Mouse (Mus musculus): ENCODE measurements around the gene Ugt1a6a.
"Not testable (repeated sequence)": the region's sequence is repeated elsewhere in the genome, so short reads cannot be mapped to it uniquely, and the experiment has no call there.

Ugt1a6a gene

DNA sequence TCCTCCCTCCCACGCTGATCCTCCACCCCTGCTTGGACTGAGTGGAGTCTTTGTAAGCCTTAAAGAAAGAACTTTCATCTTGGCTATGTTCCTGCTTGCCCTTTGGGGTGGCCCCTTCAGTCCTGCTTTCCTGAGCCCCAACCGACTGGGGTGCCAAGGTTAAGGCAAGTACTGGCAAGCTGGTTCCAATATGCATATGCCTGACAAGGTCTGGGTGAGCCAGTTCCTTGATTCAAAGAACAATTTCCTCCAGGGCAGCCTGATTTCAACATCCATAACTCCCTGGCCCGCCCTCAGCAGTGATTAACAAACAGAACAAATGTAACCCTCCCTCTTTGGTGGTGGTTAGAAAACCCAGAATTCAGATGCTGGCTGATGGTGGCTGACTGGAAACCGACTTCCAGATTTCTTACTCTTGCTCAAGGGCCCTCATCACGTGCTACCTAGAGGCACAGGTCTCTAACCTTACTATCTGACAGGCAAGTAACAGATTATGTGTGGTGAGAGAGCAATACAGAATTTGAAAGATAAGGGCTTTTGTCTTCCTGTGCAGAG is at the start of gene Ugt1a6a:
Ugt1a6a (plus strand) TSS at position 353 of the 555 bp plus-strand sequence.
- not testable (repeated sequence) for DNase-seq (ENCODE audit: low spot score in 2 of 2)

DNA sequence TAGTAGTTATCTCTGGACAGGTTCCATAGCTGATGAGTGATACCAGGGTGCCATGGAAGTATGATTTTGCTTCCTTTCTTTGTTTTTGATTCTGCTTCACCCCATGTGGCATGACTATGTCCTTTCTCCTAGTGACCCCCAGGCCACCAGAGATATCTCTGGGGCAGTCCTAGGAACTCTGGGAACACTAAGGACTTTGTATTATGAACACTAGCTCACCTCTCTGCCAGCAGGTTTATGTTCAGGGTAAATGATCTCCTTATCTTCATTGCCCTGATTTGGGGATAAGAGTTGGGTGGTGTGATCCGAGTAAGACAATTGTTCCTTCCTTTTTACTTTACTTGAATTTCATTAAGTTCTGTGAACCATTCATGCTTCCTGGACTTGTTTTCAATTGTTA is 48.5 kb upstream of the Ugt1a6a start:
- DNase-seq (ENCODE audit: low spot score in 2 of 2) = no peak

DNA sequence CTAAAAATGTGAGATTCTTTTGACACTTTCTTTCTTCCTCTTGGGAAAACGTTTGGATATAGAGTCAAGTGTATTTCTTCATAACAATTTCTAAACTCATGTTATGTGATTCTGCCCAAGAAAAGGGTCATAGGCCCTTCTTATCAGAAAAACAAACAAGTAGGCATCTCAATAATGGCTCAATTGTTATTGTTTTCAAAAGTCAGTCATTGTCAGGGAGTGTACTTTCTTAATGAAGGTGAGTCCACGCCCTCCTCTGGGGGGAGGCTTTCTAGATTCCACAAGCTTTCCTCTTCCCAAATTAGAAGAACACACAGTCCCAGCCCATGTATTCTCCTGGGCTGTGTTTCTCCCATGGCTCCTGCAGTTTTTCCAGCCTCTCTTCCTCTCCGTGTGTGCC is 47.1 kb upstream of the Ugt1a6a start, which contains the start of gene Ugt1a8:
Ugt1a8 (plus strand) TSS at position 301 of the 400 bp plus-strand sequence.
- no peak for DNase-seq (ENCODE audit: low spot score in 2 of 2)

DNA sequence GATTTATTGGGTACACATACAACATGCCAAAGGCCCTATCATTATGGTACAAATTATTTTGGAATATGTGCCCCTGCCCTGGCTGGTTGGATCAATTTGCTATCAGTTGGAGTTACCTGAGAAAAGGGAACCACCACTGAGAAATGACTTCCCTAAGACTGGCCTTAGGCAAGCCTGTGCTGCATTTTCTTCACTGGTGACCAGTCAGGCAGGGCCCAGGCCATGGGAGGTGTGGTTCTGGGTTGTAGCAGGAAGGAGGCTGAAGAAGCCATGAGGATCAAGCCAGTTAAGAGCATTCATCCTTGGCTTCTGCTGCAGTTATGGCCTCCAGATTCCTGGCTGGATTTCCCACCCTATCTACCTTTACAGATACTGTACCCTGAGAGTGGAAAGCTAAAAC is 42.3 kb upstream of the Ugt1a6a start:
- DNase-seq (ENCODE audit: low spot score in 2 of 2) = no peak

DNA sequence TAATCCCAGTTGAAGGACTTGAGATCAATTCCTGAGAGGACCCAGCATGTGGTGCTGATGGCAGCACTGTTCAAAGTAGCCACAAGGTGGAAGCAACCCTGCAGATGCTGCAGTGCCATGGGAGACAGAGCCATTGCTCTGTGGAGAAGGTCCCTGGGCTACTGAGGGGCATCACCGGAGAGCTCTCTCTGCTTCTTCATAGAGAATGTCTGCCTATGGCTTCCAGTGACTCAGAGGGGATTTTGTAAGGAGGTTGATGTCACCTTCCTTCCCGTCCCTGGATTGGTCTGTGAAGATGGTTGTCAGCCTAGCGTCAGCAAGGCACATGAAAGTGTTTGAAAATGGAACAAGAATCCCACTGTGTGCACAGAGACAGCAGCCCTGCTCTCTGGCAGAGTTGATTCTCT is 40.3 kb upstream of the Ugt1a6a start:
- DNase-seq (ENCODE audit: low spot score in 2 of 2) = not testable (repeated sequence)

DNA sequence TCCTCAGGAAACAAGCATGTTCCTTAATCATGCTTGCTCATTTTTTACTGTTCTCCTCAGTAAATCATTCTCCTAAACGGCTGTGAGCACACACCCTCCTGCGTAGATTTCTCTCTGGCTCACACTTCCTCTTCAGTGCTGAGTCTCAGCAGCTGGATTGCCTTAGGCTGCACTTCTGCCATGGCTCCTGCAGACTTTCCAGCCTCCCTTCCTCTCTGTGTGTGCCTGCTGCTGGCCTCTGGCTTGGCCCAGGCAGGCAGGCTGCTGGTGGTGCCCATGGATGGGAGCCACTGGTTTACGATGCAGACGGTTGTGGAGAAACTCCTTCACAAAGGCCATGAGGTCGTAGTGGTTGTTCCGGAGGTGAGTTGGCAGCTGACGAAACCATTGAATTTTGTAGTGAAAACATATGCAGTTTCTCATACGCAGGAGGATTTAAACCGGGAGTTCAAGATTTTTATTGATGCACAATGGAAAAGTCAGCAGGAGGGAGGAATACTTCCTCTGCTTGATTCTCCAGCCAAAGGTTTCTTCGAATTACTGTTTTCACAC is 39.6 kb upstream of the Ugt1a6a start, which contains the start of gene Ugt1a7c:
Ugt1a7c (plus strand) TSS at position 122 of the 552 bp plus-strand sequence.
- DNase-seq (ENCODE audit: low spot score in 2 of 2) = no peak

DNA sequence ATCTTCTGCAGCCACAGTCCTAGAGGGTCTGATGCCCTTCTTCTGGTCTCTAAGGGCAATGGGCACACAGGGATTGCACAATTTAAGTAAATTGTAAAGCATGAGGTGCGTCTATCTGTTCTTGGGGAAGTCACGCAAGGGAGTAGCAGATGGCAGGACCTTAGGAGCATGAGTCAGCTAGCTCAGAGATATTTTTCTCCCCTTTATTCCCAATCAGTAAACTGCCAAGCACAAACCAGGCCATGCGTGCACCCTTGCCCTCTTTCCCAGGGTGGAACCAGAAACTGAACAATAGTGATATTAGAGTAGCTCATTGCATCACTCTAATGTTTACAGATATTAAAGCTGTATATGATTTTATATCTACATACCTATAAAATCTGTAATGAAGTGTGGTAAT is 36.1 kb upstream of the Ugt1a6a start:
- not testable (repeated sequence) for DNase-seq (ENCODE audit: low spot score in 2 of 2)

DNA sequence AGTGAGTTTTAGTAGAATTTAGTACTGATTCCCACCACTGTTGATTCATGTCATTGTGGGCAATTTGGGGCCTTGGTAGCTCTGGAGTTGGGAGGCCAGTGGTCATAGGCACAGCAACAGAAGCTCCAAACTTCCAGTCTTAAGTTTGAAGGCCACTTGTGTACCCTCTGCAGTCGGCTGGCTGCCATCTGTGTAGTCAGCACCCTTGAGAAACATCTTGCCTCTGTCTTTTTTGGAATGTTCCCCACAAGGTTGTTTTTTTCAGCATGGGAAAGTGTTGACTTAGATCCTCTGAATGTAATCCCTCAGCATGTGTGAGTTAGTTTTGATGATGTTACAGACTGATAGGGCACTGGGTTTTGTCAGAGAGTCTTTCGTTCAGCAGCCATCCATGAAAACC is 34.9 kb upstream of the Ugt1a6a start:
- DNase-seq (ENCODE audit: low spot score in 2 of 2) = not testable (repeated sequence)

DNA sequence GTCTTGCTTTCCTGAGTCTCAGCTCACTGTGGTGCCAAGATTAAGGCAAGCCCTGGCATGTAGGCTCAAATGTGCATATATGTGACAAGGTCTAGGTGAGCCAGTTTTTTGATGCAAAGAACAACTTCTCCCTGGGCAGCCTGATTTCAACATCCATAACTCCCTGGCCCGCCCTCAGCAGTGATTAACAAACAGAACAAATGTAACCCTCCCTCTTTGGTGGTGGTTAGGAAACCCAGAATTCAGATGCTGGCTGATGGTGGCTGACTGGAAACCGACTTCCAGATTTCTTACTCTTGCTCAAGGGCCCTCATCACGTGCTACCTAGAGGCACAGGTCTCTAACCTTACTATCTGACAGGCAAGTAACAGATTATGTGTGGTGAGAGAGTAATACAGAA is 31.6 kb upstream of the Ugt1a6a start, which contains the start of gene Ugt1a6b:
Ugt1a6b (plus strand) TSS at position 234 of the 400 bp plus-strand sequence.
- DNase-seq (ENCODE audit: low spot score in 2 of 2) = not testable (repeated sequence)

DNA sequence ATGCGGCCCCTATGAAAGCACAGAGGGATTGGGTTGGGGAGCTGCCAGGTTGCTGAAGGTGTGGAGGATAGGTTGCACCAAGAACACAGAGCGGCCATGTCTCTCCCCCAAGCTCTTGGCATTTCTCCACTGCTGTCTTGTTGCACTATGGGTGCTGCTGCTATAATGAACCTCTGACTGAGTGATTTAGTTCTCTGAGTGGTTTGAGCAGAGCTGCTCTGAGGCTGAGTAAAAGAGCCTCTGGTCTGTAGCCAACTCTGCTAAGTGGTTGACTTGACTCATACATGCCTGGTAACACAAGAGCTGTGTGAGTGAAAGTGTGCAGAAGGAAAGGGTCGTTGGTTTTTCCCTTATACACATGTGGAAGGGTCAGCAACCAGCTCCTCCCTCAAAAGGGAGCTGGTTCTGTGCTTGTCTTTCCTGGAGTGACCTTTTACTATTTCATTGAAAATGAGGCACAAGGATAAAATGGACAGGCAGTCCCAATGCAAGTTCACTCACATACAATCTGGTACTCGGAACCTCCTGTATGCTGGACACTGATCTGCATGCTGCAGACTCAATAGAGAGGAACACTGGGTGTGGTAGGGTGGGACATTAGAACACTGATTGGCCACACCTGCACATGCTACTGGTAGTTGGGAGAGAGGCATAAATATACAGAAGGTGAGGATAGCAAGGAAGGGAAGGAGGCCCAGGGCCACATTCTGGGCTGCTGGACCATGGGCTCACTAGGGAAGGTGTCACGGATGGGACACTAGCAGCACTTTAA is 30.7 kb upstream of the Ugt1a6a start:
- not testable (repeated sequence) for DNase-seq (ENCODE audit: low spot score in 2 of 2)

DNA sequence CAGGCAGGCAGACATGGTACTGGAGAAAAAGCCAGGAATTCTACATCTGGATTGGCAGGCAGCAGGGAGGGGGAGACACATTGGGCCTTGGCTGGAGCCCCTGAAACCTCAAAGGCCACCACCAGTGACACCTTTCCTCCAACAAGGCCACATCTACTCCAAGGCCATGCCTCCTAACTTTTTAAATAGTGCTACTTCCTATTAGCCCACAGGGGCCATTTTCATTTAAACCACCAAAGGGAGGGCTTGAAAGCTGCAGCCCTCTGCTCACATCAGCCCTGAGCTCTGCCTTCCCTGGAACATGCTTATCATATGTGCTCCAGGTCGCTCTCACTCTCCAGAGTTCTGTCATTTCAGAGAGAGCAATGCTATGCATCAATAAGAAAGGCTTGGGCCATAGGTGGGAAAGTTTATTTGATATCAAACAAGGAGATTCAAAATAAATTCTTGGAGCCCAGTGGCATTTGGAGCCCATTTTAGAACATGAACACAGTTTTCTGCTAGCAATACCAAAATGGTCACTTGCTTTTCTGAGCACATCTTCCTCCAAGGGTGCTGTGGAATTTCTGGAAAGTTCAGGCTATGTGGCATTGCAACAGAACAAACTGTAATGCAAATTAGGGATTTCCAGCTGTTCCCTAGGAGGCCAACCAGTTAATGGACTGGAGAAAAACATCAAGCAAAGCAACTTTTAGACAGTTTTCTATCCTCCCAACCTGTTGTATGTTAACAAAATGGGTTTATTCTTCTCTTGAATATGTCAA is 29.8 kb upstream of the Ugt1a6a start:
- DNase-seq (ENCODE audit: low spot score in 2 of 2) = no peak

DNA sequence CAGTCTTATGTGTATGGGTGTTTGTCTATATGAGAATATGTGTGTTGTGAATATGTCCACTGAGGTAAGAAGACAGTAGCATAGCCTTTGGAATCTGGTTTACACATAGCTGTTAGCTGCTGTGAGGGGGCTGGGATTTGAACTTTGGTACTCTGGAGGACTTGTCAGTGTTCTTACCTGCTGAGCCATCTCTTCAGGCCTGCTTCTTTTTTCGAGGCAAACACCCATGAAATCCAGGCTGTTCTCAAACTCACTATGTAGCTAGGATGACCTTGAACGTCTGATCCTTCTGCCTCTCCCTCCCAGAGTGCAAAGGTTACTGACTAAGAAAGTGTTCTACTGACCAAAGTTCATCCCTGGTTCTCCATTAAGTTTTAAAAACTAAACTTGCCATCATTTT is 29.0 kb upstream of the Ugt1a6a start:
- DNase-seq (ENCODE audit: low spot score in 2 of 2) = no peak

DNA sequence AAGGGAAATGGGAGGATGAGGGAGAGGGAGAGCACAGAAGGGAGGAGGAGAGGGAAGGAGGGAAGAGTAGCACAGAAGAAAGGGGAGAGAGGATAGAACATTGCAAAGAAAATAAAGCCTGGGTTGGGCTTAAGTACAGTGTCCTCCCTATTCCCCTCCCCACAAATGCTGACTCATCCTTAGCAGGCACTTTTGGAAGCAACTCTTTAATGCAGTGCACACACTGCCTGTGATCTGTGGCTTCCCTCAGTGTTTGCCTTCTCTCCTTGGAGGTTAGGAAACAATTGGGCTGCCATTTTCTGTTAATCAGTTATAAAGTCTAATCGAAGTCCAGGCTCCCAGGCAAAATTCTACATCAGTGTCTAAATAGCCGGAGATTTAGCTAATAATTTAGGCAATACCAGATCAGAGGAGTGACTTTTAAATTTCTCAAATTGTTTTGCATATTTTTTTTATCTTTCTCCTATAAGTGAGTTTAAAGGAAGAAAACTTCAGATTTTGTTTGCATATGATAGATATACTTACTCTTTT is 25.5 kb upstream of the Ugt1a6a start:
- not testable (repeated sequence) for DNase-seq (ENCODE audit: low spot score in 2 of 2)

DNA sequence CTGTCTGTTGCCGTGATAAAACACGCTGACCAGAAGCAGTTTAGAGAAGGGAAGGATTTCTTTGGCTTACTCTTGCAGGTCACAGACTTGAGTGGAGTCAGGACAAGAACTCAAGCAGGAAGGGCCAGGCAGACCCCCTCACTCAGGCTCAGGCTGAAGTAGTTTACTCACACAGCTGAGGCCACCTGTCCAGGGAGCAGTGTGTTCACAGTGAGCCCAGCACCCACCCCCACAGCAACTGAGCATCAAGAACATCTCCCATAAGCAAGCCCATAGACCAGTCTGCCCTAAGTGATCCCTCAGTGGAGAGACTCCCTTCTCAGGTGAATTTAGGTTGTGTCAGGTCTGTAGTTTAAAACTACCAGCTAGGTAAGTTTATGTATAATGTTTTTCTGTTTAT is 25.0 kb upstream of the Ugt1a6a start:
- DNase-seq (ENCODE audit: low spot score in 2 of 2) = not testable (repeated sequence)

DNA sequence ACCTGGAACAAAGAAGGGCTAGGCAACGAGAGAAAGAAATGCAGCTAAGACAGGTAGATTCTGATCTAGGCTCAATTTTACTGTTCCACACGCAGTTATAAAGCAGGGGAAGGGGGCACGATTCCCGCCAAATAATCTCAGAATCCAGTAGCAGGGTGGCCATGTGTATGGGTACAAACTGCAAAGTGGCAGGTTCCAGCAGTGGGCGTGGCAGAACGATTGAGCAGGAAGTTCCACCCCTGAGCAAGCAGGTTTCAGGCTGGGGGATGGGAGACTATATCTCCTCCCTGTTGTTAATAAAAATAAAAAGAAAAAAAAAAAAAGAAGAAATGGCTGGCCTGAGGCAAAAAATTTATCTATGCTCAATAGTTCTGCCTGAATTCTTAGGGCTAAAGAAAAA is 21.8 kb upstream of the Ugt1a6a start:
- not testable (repeated sequence) for DNase-seq (ENCODE audit: low spot score in 2 of 2)

DNA sequence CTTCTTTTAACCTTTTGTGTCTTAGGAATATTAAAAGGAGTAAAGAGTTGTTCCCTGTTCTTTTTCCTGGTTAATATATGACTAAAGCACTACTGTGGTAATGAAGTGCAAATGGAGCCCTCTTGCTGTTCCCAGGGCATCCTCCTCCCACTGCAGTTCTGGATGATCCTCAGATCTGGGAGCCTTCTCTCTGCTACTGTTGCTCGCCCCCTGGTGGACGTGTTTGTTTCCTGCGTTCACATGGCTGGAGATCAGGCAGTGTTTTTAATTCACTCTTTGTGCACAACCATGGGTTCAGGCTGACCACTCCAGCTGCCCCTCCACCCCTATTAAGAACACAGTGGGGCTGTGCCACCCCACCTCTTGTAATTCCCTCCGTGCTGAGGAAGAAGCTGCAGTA is 14.1 kb upstream of the Ugt1a6a start:
- DNase-seq (ENCODE audit: low spot score in 2 of 2) = not testable (repeated sequence)

DNA sequence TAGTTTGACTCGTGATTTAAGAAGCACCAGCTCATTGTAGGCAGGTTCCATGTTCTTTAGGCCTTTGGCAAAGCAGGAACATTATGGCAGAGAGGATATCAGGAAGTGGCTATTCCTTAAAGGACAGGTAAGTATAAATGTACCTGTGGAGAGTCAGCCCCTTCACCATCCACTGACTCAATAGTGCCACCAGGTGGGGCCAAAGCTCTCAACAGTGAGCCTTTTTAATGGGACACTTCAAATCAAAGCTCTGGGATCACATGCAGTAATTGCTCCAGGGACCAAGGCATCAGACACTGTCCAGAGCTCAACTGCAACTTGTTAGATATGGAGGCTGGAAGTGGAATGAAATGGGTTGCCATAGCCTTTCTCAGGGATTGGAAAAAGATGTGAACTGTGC is 13.1 kb upstream of the Ugt1a6a start:
- DNase-seq (ENCODE audit: low spot score in 2 of 2) = not testable (repeated sequence)

DNA sequence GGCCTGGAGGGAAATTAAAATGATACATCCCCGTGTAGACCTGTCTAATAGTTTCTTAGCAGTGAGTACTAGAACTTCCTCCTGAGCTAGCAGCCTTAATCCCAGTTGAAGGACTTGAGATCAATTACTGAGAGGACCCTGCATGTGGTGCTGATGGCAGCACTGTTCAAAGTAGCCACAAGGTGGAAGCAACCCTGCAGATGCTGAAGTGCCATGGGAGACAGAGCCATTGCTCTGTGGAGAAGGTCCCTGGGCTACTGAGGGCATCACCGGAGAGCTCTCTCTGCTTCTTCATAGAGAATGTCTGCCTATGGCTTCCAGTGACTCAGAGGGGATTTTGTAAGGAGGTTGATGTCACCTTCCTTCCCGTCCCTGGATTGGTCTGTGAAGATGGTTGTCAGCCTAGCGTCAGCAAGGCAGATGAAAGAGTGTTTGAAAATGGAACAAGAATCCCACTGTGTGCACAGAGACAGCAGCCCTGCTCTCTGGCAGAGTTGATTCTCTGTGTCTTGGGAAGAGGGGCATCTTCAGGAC is 8.7 kb upstream of the Ugt1a6a start:
- not testable (repeated sequence) for DNase-seq (ENCODE audit: low spot score in 2 of 2)

DNA sequence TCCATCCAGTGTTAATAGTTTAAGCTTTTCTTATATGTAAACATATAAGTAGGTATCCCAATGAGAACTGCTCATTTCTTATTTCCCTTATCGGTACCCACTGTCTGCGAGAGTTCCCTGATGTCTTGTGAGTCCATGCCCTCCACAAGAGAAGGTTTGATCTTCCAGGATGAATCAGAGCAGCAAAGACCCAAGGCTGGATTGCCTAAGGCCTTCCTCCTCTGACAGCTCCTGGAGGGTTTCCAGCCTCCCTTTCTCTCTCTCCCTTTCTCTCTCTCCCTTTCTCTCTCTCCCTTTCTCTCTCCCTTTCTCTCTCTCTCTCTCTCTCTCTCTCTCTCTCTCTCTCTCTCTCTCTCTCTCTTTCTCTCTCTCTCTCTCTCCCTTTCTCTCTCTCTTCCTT is 5.5 kb upstream of the Ugt1a6a start:
- not testable (repeated sequence) for DNase-seq (ENCODE audit: low spot score in 2 of 2)

DNA sequence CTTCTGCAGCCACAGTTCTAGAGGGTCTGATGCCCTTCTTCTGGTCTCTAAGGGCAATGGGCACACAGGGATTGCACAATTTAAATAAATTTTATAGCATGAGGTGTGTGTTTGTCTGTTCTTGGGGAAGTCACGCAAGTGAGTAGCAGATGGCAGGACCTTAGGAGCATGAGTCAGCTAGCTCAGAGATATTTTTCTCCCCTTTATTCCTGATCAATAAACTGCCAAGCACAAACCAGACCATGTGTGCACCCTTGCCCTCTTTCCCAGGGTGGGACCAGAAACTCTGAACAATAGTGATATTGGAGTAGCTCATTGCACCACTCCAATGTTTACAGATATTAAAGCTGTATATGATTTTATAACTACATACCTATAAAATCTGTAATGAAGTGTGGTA is 4.4 kb upstream of the Ugt1a6a start:
- DNase-seq (ENCODE audit: low spot score in 2 of 2) = not testable (repeated sequence)

DNA sequence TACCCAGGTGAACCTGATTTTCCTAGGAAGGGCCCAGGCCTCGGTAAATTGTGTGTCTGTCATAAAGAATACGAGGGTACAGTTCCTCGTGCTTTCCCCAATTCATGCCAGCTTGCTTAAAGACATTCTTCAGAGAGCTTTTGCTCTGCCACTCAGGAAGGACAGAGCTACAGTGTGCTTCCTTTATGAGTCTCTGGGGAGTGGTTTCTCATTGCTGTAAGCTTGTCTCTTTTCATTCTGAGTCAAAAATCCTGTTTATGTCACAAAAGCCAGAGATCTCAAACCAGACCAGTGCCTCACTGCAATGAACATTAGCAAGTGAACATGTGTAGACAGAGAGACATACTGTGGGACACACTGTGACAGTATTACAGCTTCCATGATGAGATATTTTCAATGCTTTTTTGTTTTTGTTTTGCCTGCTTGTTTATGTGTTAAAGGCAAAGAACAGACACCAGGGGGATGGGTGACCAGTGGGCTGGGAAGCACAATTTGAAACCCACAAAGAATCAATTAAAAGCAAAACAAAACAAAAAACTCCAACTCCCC is 627 bp upstream of the Ugt1a6a start:
- DNase-seq (ENCODE audit: low spot score in 2 of 2) = no peak

All from frontal cortex, postnatal 36 days (tissue).